Mouse (Mus musculus) heart, embryonic 16.5 days (tissue): Measurements from ENCODE around the gene Nacad. TPM values are rescaled to one million over a fixed set of nuclear protein-coding genes. Genes with fewer than 3 reads are reported as not detected.
"Not testable (repeated sequence)": the region's sequence is repeated elsewhere in the genome, so short reads cannot be mapped to it uniquely, and the experiment has no call there.

Experiments used
- ATAC-seq: fragments of 200-750 bp; cut with Nextera tagmentation; replicated peaks from 2 replicates; pipeline ENCODE4 v1.8.0; 2017; ENCODE audit warnings: moderate number of reproducible peaks; ENCODE audit not compliant: insufficient read depth, low FRiP score; ENCODE audit errors: extremely low read depth
- H3K27ac ChIP-seq: fragments of 300-500 bp; sonication (generic); 2 replicates; pipeline ENCODE4 v1.5.1; 2014; ENCODE audit warnings: mild to moderate bottlenecking, low read length, control low read depth, moderate library complexity
- H3K27me3 ChIP-seq: fragments of 300-500 bp; sonication (generic); 2 replicates; pipeline ENCODE4 v1.6.1; 2014; ENCODE audit warnings: low read length, mixed read lengths; ENCODE audit not compliant: control insufficient read depth, insufficient read depth
- H3K36me3 ChIP-seq: fragments of 300-500 bp; sonication (generic); 2 replicates; pipeline ENCODE4 v1.6.1; 2014; ENCODE audit not compliant: control insufficient read depth, insufficient read depth
- H3K4me1 ChIP-seq: fragments of 300-500 bp; sonication (generic); 2 replicates; pipeline ENCODE4 v1.6.1; 2014; ENCODE audit warnings: low read length, mixed read lengths; ENCODE audit not compliant: control insufficient read depth, insufficient read depth
- H3K4me2 ChIP-seq: fragments of 300-500 bp; sonication (generic); 2 replicates; pipeline ENCODE4 v1.6.1; 2014; ENCODE audit warnings: low read depth, mild to moderate bottlenecking, control low read depth, low read length
- H3K4me3 ChIP-seq: fragments of 300-500 bp; sonication (generic); 2 replicates; pipeline ENCODE4 v1.5.1; 2014; ENCODE audit warnings: mild to moderate bottlenecking, control low read depth, low read length
- H3K9ac ChIP-seq: fragments of 300-500 bp; sonication (generic); 2 replicates; pipeline ENCODE4 v1.6.1; 2014; ENCODE audit warnings: low read length, control low read depth
- H3K9me3 ChIP-seq: fragments of 300-500 bp; sonication (generic); replicated peaks from 2 replicates; pipeline ENCODE4 v1.6.1; 2016; ENCODE audit warnings: low read length; ENCODE audit not compliant: control insufficient read depth
- WGBS: fragments of 180-500 bp; shearing (Covaris S2); extraction: QIAGEN DNeasy Blood & Tissue Kit; methylation state at CpG from one replicate; pipeline ENCODE4 v1.1.7; 2014; 5-methylcytosine and 5-hydroxymethylcytosine counted together
- polyA plus RNA-seq: library from polyadenylated mRNA; unstranded; fragments of >200 nt; fragmentation: Nextera tagmentation; extraction: Ambion mirVana; gene quantifications from 2 replicates; pipeline ENCODE4 v1.2.1, GENCODE M21; 2015

Gene Nacad
- 1.0 and 1.1 TPM in 2 replicates for polyA plus RNA-seq

GRCm38 (mm10) chr11:6605491-6606399 lies at the start of gene Nacad:
Nacad (minus strand) TSS chr11:6606053.
- H3K36me3 ChIP-seq, result peaks cover 1% of the 10 kb centered on the region; the same call in 1 of the 2 replicates
- H3K27ac ChIP-seq, result no peak within 1 kb of the TSS
- H3K4me2 ChIP-seq, result peak within 1 kb of the TSS; percentile 72
- WGBS, result 7% methylated on average over 36 of the region's 41 CpGs
- peak within 1 kb of the TSS; percentile 63 for H3K9ac ChIP-seq
- H3K4me3 ChIP-seq, result peak within 1 kb of the TSS; percentile 49
- peaks cover 41% of the 10 kb centered on the region for H3K27me3 ChIP-seq
- ATAC-seq, result 0 out of 2 replicates have a peak, but pooled peaks have one; percentile 20
- peaks cover 21% of the 10 kb centered on the region for H3K4me1 ChIP-seq
- no peaks in the 10 kb centered on the region for H3K9me3 ChIP-seq

- Histone ChIP-seq H3K27me3 (peaks cover 9% of the 10 kb centered on the region), H3K4me2 (no peak overlapping the region), H3K9ac (no peak overlapping the region), H3K9me3 (no peaks in the 10 kb centered on the region), H3K36me3 (no peaks in the 10 kb centered on the region), H3K4me1 (0 out of 2 replicates have a peak, but pooled peaks cover 2% of the 10 kb centered on the region), H3K4me3 (no peak overlapping the region), H3K27ac (no peak overlapping the region)
- ATAC-seq, result peak; percentile 46; the same call in 1 of the 2 replicates
- WGBS, result 0% methylated on average over 2 of the region's 2 CpGs
Measured at GRCm38 (mm10) chr11:6654903-6655302, 49.0 kb upstream of the Nacad start.

GRCm38 (mm10) chr11:6652978-6653377 lies 47.1 kb upstream of the Nacad start:
- H3K27me3 ChIP-seq, H3K27ac ChIP-seq, ATAC-seq, H3K9ac ChIP-seq, H3K4me1 ChIP-seq, H3K9me3 ChIP-seq, H3K4me3 ChIP-seq, H3K36me3 ChIP-seq, H3K4me2 ChIP-seq: not testable (repeated sequence)
- WGBS, result 71% methylated on average over 3 of the region's 3 CpGs

- no peak overlapping the region for H3K27ac ChIP-seq
- no peak overlapping the region for H3K4me2 ChIP-seq
- ATAC-seq, result 0 out of 2 replicates have a peak, but pooled peaks have one; percentile 31
- no peaks in the 10 kb centered on the region for H3K4me1 ChIP-seq
- WGBS, result 52% methylated on average over 7 of the region's 7 CpGs
- peaks cover 2% of the 10 kb centered on the region; the same call in 1 of the 2 replicates for H3K27me3 ChIP-seq
- no peaks in the 10 kb centered on the region for H3K9me3 ChIP-seq
- H3K36me3 ChIP-seq, result no peaks in the 10 kb centered on the region
- H3K4me3 ChIP-seq, result no peak overlapping the region
- H3K9ac ChIP-seq, result no peak overlapping the region
Measured at GRCm38 (mm10) chr11:6650519-6650918, 44.7 kb upstream of the Nacad start.

GRCm38 (mm10) chr11:6647831-6648724 lies 42.2 kb upstream of the Nacad start:
- H3K27ac ChIP-seq, result no peak overlapping the region
- 51% methylated on average over 9 of the region's 9 CpGs for WGBS
- H3K36me3 ChIP-seq, result no peaks in the 10 kb centered on the region
- H3K4me3 ChIP-seq, result no peak overlapping the region
- H3K4me2 ChIP-seq, result no peak overlapping the region
- no peak for ATAC-seq
- no peaks in the 10 kb centered on the region for H3K4me1 ChIP-seq
- no peaks in the 10 kb centered on the region for H3K27me3 ChIP-seq
- H3K9ac ChIP-seq, result no peak overlapping the region
- no peaks in the 10 kb centered on the region for H3K9me3 ChIP-seq

GRCm38 (mm10) chr11:6644566-6644965 lies 38.7 kb upstream of the Nacad start:
- H3K9me3 ChIP-seq, result no peaks in the 10 kb centered on the region
- no peaks in the 10 kb centered on the region for H3K27me3 ChIP-seq
- no peak overlapping the region for H3K4me2 ChIP-seq
- ATAC-seq, result no peak
- H3K4me3 ChIP-seq, result no peak overlapping the region
- no peaks in the 10 kb centered on the region for H3K36me3 ChIP-seq
- WGBS, result 79% methylated on average over 6 of the region's 6 CpGs
- no peaks in the 10 kb centered on the region for H3K4me1 ChIP-seq
- H3K27ac ChIP-seq, result no peak overlapping the region
- no peak overlapping the region for H3K9ac ChIP-seq

GRCm38 (mm10) chr11:6639072-6639471 lies 33.2 kb upstream of the Nacad start:
- 70% methylated on average over 6 of the region's 6 CpGs for WGBS

GRCm38 (mm10) chr11:6638537-6638936 lies 32.7 kb upstream of the Nacad start, which contains the start of gene Wap:
Wap (minus strand) TSS chr11:6638637.
- Histone ChIP-seq H3K36me3 (no peaks in the 10 kb centered on the region), H3K9ac (no peak within 1 kb of the TSS), H3K27me3 (no peaks in the 10 kb centered on the region), H3K4me2 (no peak within 1 kb of the TSS), H3K9me3 (no peaks in the 10 kb centered on the region), H3K4me1 (no peaks in the 10 kb centered on the region), H3K4me3 (no peak within 1 kb of the TSS), H3K27ac (no peak within 1 kb of the TSS)
- 87% methylated on average over 4 of the region's 4 CpGs for WGBS
- ATAC-seq, result no peak

More at GRCm38 (mm10) chr11:6639072-6639471, 33.2 kb upstream of the Nacad start:
- Histone ChIP-seq H3K9me3 (no peaks in the 10 kb centered on the region), H3K9ac (no peak overlapping the region), H3K27ac (no peak overlapping the region), H3K4me3 (no peak overlapping the region), H3K36me3 (no peaks in the 10 kb centered on the region), H3K4me2 (no peak overlapping the region), H3K27me3 (no peaks in the 10 kb centered on the region), H3K4me1 (no peaks in the 10 kb centered on the region)
- no peak for ATAC-seq
